Mouse (Mus musculus) spleen, adult 2 months (tissue): Measurements from ENCODE around the gene Bbx.

ENCODE experiments used
- CTCF ChIP-seq: fragments of 200-500 bp; IDR thresholded peaks from 2 replicates; pipeline ENCODE4 v1.5.1; 2011; ENCODE audit warnings: mild to moderate bottlenecking, inconsistent platforms; ENCODE audit not compliant: insufficient read depth, insufficient read length, insufficient replicate concordance; ENCODE audit errors: extremely low read depth
- POLR2A ChIP-seq: fragments of 200-500 bp; IDR thresholded peaks from 2 replicates; pipeline ENCODE4 v1.6.1; 2011; ENCODE audit warnings: low read depth, low read length, inconsistent platforms

- TF ChIP-seq CTCF: no peak
- no peak for TF ChIP-seq POLR2A
Observed at GRCm38 (mm10) chr16:50305156-50305555, 127.0 kb downstream of the Bbx start.
